Mouse (Mus musculus) spleen, adult 12 weeks (tissue): ENCODE measurements around the gene Plekhg5.
"Not testable (repeated sequence)": the region's sequence is repeated elsewhere in the genome, so short reads cannot be mapped to it uniquely, and the experiment has no call there.

ENCODE experiments used
- DNase-seq: peaks from one replicate; pipeline ENCODE4 v3.0.0; 2022; ENCODE audit warnings: low spot score

Gene Plekhg5

DNA sequence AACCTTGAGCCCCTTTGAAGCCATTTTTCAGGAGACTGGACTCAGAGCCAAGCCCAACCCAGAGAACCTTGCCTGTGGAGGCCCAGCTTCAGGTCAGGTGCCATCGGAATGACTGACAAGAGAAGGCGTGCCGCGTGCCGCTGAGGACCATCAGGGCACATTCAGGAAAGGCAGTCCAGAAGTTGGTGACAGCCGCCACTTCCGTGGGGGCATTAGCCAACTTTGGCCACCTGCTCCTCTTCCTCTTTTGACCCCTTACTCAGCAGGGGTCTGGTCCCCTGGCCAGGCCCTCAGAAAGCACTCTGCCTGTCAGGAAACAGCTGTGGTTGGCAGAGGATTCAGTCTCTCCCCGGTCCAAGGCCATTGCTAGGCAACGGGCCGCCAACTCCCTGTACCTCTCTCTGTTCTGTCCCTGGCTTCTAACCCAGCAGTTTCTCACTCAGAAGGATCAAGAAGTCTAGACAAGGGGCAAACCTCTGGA lies at the start of gene Plekhg5:
Plekhg5 (plus strand) TSS at position 378 of the 481 bp plus-strand sequence.
- DNase-seq = no peak

DNA sequence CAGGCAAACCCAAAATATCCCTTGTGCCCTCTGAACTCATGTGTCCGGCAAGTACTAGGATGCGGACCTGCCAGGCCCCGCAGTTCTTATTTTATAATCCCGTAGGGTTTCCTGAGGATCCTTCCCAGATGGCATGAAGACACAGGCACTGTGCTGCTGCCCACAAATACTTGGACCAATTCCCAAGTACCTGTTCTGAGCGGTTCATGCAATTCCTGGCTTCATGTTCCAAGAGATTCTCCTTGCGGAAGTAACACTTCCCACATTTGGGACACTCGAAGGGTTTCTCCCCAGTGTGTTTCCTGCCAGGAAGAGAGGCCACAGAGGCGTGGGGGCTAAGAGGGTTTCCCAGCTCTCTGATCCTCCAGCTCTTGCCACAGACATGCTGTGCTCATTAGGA lies 49.8 kb upstream of the Plekhg5 start:
- no peak for DNase-seq

DNA sequence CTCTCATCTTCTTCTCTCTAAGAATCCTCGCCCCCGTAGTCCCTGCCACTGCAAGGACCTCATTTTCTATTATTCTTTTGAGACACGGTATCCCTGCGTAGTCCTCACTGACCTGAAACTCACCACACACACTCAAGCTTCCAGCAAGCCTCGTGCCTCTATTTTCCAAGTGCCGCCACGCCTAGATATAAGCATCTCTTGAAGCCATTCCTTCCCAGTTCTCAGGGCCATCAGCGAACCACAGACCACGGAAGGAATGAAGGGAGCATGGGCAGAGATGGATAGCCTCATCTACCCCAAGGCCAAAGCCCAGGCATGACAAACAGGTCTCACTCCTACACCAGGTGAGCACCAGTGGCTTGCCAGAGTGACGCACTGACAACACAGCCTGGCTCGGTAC lies 47.8 kb upstream of the Plekhg5 start:
- no peak for DNase-seq

DNA sequence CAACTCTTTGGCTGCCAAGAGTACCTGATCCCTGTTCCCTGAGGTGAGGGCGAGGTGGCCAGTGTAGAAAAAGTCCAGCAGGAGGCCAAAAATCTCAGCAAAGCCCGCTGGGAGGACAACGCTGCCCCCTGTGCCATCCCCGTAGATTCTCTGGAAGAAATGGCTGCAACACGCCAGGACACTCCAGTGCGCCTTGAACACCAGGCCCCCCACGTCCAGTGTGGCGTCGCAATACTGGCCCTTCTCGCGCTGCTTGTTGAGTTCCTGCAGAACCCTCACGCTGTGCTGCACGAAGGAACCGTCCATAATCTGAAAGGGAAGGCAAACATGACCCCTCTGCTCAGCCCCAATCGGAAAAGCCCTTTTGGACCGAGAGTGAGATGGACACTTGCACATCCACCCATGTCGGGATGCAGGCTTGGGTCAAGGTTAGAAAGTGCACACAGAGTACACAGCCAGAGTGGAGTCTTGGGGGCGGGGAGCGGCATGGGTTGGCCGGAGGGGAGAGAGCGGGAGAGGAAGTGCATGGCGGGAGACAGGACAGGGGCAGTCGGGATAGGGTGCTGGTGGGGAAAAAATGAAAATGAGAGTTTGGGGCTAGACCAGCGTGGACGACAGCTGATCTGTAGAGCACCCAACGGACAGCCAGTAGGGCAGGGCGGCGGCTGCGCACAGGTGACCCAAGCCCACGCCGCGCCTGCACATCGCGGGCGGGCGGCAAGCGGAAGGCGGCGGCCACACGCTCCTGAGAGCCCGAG lies 45.4 kb upstream of the Plekhg5 start:
- no peak for DNase-seq

DNA sequence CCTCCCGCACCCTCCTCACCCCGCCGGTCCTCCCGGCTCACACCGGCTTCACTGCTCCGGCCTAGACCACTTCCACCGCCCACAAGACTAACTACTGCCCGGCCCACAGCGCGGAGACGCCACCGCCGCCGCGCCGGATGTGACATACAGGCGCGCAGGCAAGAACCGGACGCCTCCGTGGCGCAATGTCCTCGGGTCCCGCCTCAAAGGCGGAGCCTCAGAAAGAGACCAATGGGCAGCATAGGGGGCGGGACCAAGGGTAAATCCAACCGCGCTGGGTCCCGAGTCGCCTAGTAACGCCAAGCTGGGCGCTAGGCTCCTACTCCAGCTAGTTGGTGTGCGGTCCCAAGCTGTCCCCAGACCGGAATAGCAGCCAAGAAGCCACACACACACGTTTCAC lies 44.8 kb upstream of the Plekhg5 start, which contains the start of gene Zbtb48:
Zbtb48 (minus strand) TSS at position 148 of the 400 bp plus-strand sequence.
- peak; percentile 86 for DNase-seq

DNA sequence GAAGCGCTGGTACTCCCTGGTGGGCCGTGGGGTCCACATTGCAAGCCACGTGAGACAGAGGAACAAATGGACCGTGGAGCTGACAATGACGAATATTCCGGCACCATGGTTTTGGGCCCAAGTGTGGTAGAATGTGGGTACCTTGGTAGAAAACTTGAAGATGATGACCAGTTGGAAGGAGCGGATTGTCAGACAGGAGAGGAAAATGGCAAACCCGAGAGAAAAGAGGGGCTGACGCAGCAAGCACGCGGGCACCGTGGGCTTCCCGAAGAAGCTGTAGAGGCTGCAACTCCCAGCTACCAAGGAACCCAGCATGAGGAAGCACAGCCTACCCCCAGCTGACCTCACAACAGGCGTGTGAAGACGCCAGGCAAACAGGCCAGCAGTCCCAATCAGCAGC lies 43.8 kb upstream of the Plekhg5 start:
- no peak for DNase-seq

DNA sequence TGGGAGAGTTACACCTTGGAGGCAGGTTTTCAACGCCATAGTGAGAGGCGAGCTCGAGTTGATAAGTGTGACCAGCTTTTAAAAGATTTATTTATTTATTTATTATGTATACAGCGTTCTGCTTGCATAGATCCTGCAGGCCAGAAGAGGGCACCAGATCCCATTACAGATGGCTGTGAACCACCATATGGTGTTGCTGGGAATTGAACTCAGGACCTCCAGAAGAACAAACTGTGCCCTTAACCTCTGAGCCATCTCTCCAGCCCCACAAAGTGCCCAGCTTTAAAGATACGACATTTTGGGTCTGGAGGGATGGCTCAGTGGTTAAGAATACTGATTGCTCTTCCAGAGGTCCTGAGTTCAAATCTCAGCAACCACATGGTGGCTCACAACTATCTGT lies 43.2 kb upstream of the Plekhg5 start:
- no peak for DNase-seq

DNA sequence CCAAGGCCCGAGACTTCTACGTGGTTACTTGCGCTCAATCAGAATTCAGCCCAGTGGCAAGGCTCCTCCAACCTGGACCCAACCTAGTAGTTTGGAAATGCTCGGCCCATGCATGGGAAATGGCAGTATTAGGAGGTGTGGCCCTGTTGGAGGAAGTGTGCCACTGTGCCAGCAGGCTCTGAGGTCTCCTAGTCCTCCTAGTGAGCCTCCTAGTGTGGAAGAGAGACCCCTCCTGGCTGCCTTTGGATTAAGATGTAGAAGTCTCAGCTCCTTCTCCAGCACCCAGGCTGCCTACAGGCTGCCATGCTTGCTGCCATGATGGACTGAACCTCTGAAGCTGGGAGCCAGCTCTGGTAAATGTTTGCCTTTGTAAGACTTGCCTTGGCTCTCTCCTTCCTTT lies 42.3 kb upstream of the Plekhg5 start:
- DNase-seq = no peak

DNA sequence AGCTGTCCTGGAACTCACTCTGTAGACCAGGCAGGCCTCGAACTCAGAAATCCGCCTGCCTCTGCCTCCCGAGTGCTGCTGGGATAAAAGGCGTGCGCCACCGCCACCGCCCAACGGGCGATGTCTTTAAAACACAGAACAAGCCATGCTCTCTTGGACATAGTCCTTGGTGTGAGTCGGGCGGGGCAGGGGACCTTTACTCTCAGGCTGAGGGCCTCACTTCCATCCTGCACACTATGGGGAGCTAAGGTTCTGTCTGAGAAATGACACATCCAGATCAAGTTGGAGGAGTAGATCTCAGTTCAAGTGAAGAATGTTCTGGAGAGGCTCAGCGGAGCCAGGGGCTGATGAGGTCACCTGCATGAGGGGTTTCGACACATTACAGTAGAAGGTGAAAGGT lies 39.4 kb upstream of the Plekhg5 start:
- DNase-seq = no peak

DNA sequence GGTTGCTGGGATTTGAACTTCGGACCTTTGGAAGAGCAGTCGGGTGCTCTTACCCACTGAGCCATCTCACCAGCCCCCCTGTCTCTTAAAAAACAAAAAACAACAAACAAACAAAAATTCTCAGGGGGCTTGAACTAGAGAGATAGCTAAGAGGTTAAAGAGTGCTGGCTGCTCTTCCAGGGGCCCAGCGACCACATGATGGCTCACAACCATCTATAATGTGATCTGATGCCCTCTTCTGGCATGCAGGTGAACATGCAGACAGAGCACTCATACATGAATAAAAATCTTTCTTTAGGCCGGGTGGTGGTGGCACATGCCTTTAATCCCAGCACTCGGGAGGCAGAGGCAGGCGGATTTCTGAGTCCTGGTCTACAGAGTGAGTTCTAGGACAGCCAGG lies 35.8 kb upstream of the Plekhg5 start:
- DNase-seq = not testable (repeated sequence)

DNA sequence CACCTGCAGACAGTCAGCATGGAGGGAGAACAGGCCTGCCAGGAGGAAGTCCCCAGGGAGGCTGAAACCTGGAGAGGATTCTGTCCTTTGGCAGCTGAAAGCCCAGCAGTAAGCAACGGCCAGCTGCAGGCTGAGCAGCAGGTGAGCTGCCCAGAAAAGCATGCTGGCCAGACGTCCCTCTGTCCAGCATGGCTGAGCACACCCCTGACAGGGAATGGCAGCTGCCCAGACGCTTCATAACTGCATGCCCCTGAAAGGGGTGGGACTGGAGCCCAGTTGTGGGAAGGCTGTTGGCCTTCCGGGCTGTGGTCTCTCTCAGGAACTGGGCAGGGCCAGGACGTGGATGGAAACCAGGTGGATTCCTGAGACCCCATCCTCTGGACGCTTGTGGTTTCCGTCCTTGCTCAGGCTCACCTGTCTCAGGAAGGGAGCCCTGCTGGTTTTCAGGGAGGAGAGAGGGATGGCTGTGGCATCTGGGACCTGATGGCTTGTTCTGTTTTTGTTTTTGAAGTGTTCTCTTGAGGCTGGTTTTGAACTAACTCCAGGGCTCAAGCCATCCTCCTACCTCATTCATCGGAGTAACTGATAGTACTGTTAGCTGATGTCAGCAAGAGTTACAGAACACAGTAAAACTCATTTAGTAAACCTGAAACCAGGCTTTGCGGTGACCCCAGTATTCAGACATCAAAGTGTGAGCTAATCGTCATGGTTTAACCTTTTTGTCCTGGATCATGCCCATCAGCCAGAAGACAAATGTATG lies 33.9 kb upstream of the Plekhg5 start, which contains the start of gene Tas1r1:
Tas1r1 (minus strand) TSS at position 344 of the 760 bp plus-strand sequence.
- no peak for DNase-seq

DNA sequence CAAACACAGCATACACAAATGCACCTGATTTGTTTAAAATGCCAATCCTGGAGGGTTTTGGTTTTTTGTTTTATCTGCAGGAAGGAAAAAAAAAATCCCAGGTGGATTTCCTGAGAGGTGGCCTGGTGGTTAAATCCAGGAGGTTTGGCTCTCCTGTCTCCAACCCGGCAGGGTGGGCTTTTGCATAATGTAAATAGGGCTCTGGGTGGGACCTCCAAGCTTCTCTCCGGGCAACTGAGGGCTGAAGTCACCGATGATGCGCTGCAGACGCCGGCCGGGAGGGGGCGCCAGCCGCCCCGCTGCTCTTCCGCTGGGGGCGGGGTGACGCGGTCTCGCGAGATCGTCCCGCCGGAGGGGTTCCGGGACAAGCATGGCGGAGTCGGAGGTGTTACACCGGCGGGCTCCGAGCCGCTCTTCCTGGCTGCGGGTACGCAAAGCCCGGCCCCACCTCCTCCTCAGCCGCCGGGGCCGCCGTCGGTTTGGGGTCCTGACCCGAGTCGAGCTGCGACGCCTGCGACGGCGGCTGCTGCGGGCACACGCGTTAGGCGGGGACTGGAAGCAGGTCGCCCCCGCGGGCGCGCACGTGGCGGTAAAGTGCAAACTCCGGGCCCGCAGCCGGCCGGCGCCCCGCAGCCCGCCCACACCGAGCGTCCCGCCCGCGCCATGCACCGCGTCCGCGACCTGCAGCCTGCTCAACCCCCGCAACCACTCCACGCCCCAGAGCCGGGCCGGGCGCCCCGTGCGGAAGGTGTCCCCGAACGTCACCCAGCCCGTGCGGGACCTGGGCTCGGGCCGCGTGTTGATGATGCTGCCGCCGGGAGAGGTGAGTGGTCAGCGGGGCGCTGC lies 33.1 kb upstream of the Plekhg5 start, which contains the start of gene Nol9:
Nol9 (plus strand) TSS at position 337 of the 846 bp plus-strand sequence.
- peak; percentile 94 for DNase-seq

DNA sequence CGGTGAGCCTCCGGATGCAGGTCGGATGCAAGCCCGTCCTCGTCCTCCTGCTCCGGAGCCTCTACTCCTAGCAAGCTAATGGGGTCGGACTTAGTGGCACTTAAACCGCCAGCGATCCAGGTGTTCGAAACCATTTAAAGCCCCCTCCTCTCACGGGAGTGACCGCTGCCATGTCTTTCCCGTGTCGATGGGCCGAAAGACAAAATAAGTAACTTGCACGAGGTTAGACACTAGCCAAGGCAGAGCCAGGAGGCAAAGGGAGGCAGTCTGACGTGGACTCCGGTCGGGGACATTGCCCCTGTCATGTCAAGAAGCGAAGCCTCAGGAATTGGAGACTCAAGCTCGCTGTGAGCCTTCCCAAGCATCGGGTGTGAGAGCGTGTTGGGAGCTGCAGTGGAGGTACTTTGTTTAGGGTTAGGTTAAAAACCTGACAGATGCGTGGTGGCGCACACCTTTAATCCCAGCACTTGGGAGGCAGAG lies 32.4 kb upstream of the Plekhg5 start:
- DNase-seq = no peak

DNA sequence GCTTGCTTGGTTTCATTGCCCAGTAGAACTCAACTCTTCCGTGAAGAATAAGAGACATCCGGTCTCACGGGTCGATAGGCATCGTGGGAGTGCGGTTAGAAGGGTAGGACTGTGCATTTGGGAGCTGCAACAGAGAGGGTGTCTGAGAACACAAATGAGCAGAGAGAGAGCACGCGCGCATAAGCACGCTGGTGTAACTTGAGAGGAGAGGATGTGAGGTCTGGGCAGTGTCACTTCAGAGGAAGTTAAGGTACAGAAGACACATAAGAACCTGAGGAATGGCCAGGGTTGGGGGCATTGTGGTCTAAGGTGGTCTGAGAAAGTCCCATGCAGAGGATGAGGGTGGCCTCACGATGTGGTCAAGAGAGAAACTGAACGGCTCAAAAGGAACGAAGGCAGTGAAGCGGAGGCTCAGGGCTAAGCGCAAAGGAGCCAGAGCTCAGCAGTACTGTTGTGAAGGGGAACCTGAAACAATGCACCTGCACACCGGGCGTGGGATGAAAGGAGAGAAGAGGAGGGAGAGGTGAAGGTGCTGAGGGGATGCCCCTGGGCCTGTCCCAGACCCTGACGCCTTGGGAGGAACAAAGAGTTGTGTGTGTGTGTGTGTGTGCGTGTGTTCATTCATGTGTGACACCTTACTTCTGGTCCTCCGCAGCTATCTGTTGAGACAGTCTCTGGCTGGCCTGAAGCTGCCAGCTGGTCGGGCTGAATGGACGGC lies 30.2 kb upstream of the Plekhg5 start:
- DNase-seq = no peak

DNA sequence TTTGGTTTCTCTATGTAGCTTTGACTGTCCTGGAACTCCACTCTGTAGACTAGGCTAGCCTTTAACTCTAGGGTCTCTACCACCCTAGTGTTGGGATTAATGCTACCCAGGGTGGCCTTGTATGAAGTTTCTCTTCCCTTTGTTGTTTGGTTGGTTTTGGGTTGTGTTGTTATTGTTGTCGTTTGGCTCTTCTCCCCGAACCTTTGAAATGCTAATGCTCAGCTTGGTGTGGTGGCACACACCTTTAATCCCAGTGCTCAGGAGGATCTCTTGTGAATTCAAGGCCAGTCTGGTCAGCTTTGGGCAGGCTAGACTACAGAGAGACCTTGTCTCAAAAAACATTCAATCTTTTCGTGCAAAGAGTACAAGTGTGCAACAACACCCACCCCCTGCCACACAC lies 29.1 kb upstream of the Plekhg5 start:
- DNase-seq = no peak

DNA sequence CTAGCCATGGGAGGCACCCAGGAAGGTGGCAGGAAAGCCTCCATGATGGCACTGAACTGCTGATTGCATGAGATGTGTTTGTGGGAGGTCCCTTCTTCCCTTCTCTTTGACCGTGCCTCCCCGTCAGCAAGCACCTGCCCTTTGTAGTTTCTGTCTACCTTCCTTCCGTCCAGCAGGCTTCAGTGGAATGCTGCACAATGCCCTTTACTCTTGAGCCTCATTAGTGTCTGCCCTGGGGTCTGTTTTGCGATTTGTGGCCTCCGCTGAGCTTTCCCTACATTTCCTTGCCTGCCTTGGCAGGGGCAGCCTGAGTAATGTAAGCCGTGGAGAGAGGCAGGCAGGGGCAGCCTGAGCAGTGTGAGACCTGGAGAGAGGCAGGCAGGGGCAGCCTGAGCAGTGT lies 27.7 kb upstream of the Plekhg5 start:
- no peak for DNase-seq

DNA sequence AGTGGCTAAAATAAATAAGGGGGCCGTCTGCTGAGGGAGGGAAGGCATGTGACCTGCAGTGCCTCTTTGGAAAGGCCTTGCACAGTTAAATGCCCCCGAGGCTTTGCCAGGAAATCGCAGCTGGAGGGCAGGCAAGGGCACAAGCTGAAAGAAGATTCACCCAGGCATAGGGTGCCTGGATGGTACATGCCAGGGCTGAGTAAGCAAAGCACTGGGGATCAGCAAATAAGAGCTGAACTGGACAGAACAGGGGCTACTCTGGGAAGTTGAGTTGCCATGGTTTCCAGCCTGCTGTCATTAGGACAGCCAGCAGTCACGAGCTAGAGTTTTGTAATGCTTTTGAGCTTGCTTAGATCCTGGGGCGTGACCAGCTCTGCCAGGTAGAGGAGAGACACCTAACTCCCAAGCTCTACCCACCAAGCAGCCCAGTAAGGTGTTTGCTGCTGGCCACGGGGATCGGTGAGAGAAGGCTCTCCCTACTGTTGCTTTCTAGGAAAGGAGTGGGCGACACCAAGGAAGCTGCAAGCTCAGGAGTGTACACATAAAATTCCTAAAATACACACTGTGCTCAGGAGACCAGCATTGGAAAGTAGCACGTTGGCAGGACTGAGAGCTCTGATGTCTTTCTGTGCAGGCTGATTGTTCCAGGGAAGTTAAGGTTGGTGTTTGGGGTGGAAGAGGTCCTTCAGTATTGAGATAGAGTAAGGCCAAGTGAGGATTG lies 9.7 kb upstream of the Plekhg5 start:
- no peak for DNase-seq

DNA sequence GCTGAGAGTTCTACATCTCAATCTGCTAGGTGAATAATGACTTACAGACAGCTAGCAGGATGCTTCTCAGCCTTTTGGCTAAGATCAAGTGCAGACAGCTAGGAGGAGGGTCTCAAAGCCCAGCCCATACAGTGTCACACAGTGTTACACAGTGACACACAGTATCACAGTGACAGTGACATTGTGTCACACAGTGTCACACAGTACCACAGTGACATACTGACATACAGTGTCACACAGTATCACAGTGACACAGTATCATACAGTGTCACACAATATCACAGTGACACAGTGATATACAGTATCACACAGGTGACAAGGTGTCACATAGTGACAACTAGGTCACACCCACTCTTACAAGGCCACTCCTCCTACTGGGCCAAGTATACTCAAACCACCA lies 5.0 kb upstream of the Plekhg5 start:
- no peak for DNase-seq

DNA sequence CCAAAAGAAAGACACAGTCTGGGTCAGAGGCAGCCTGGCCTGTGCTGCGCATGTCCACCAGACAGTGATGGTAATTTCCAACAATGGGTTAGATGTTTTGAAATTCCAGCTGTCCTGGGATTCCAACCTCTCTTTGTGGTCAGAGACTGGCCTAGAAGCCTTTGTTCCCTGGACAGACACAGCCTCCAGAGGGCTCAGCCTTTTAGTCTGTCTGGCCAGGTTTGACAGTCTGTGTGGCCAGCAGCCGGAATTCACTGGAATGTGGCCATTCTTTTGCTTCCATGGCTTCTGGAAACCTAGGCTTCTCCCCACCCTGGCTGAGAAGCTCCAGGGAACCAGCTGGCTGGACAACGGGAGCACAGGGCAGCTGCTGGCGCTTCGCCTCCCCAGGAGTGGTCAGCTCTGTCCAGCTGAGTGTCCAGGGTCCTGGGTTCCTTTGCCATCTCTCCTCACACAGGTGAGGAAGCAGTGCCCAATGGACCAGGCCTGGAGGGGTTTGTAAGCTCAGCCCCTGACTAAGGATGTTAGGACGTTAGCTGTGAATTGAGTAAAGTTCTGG lies 4.1 kb upstream of the Plekhg5 start:
- DNase-seq = no peak

DNA sequence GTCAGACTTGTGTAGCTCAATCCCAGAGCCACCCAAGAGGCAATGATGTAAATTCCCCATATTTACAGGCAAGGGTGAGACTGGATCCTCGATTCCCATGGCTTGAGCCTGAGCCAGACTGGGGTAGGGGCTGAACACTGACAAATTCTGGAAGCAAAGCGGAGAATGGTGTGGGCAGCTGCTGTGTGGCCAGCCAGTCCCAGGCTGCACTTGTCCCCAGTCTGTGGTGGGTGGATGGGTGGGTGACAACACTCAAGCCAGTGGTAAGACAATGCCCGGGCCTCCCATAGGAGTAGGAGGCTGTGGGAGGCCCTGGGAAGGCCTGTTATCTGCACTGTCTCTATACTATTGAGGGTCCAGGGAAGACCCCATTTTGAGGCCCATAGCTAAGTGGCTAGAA lies 3.1 kb upstream of the Plekhg5 start:
- no peak for DNase-seq
